ENCODE assay signal across 9 mouse cellular contexts in genomic region chr19:42268337-42268736, GRCm38 (mm10). TPM values are rescaled to one million over a fixed set of nuclear protein-coding genes. Genes with fewer than 3 reads are reported as not detected.
DNase-seq lines count a peak whose midpoint lies in the region; ATAC-seq and TF ChIP-seq lines count a peak whose summit lies in the region.
"Had no signal": no experiment of that assay in that cellular context is flagged by ENCODE, and none has a peak within 500 bp of the region (broad histone marks: within the 10 kb centered on the region; RNA-seq: fewer than 3 reads in every experiment).

No protein-coding gene starts in this region.

- no peak for ATAC-seq in neural tube, embryonic 15.5 days (ENCODE audit: low FRiP score)

- peaks cover 7% of the 10 kb centered on the region for H3K4me1 ChIP-seq in neural tube, embryonic 15.5 days

- intact Hi-C loops in heart, postnatal 10 days (cut with DNase I), result no loop called here

- no peak overlapping the region for H3K9ac ChIP-seq in neural tube, embryonic 15.5 days (replicated peaks)

- no peak for TF ChIP-seq CTCF in layer of hippocampus, adult 2 months (conservative IDR thresholded peaks at IDR 0.05)

- peaks cover 32% of the 10 kb centered on the region for H3K36me3 ChIP-seq in neural tube, embryonic 15.5 days

- no peaks in the 10 kb centered on the region for H3K9me3 ChIP-seq in neural tube, embryonic 15.5 days (replicated peaks)

- DNase-seq in layer of hippocampus, adult 2 months (ENCODE audit: low spot score in 2 of 2), result no peak
- DNase-seq in layer of hippocampus, adult 8-10 months (ENCODE audit: low spot score in 2 of 2), result no peak
- DNase-seq in cerebellum, postnatal 25 days, result peak; percentile 38 to 60
- peak; percentile 24 to 29 for DNase-seq in heart, postnatal 10 days
- peak; percentile 51 to 64 for DNase-seq in kidney, postnatal 4 days
- DNase-seq in spleen, postnatal 10 days (ENCODE audit: low spot score in 2 of 2), result no peak
- no peak for DNase-seq in right cerebral cortex, postnatal 36 days (ENCODE audit: low spot score in 2 of 2)

- 3% methylated on average over 19 of the region's 19 CpGs for WGBS in neural tube, embryonic 15.5 days

- peak overlapping the region; percentile 42 for H3K4me2 ChIP-seq in neural tube, embryonic 15.5 days

- peaks cover 3% of the 10 kb centered on the region; the same call in 1 of the 2 replicates for H3K27me3 ChIP-seq in neural tube, embryonic 15.5 days (replicated peaks)

- H3K27ac ChIP-seq in layer of hippocampus, adult 2 months, result no peak overlapping the region
- no peak overlapping the region for H3K27ac ChIP-seq in neural tube, embryonic 15.5 days (replicated peaks)
- H3K27ac ChIP-seq: heart, adult 2 months had no signal

- peak overlapping the region; percentile 27; the same call in 1 of the 2 replicates for H3K4me3 ChIP-seq in layer of hippocampus, adult 2 months
- no peak overlapping the region for H3K4me3 ChIP-seq in neural tube, embryonic 15.5 days (replicated peaks)
- H3K4me3 ChIP-seq: heart, adult 2 months had no signal

RNA-seq across cellular contexts. Expression of gene Golga7b, which starts 21.0 kb away (rescaled TPM):
- 10 to 100 TPM; 61.3 to 64.6 TPM for total RNA-seq in layer of hippocampus, adult 2 months (2021)
- total RNA-seq in layer of hippocampus, adult 8-10 months (2022), result 10 to 100 TPM; 58.0 to 67.6 (median 63.1) TPM
- under 1 TPM; 0.29 to 0.30 TPM for total RNA-seq in heart, postnatal 10 days (2021)
- 68.0 and 77.8 TPM in 2 replicates for polyA plus RNA-seq in neural tube, embryonic 15.5 days (2015; fragmentation: Nextera tagmentation; extraction: Ambion mirVana)

Comparison
In these comparisons a context has a peak if more than half of its experiments do, and no peak if none do; other contexts are left out.
1. DNase-seq: peak in cerebellum, postnatal 25 days (2 of 2), heart, postnatal 10 days (2 of 2) and kidney, postnatal 4 days (2 of 2); none in layer of hippocampus, adult 2 months (0 of 2), layer of hippocampus, adult 8-10 months (0 of 2), spleen, postnatal 10 days (0 of 2) and right cerebral cortex, postnatal 36 days (0 of 2).
2. RNA of gene Golga7b, which starts 21.0 kb away (total RNA-seq): 58.0 to 67.6 TPM in layer of hippocampus, adult 8-10 months and 61.3 to 64.6 TPM in layer of hippocampus, adult 2 months; 0.29 to 0.30 TPM in heart, postnatal 10 days; every median in the first group is over 10 times any median in the second.